Mouse (Mus musculus): Measurements from ENCODE around the gene Csrnp2.

Csrnp2 gene

GRCm38 (mm10) chr15:100478351-100478750, 16.9 kb downstream of the Csrnp2 start:
- DNase-seq (ENCODE audit: extremely low read depth, low read depth) = no peak

- no peak for DNase-seq (ENCODE audit: extremely low read depth, low read depth)
These were observed 21.3 kb downstream of the Csrnp2 start for GRCm38 (mm10) chr15:100473926-100474503.

- no peak for DNase-seq (ENCODE audit: extremely low read depth, low read depth)
These were observed 25.3 kb downstream of the Csrnp2 start for GRCm38 (mm10) chr15:100470037-100470436.

- no peak for DNase-seq (ENCODE audit: extremely low read depth, low read depth)
These were observed 26.1 kb downstream of the Csrnp2 start for GRCm38 (mm10) chr15:100469189-100469545.

GRCm38 (mm10) chr15:100468295-100469188, 26.7 kb downstream of the Csrnp2 start, which contains the start of gene Letmd1:
Gene Letmd1, plus strand, starts transcription at chr15:100469023.
- peak; percentile 51 for DNase-seq (ENCODE audit: extremely low read depth, low read depth)

- no peak for DNase-seq (ENCODE audit: extremely low read depth, low read depth)
These were observed 27.6 kb downstream of the Csrnp2 start for GRCm38 (mm10) chr15:100467738-100468137.

- DNase-seq (ENCODE audit: extremely low read depth, low read depth) = no peak
These were observed 29.9 kb downstream of the Csrnp2 start for GRCm38 (mm10) chr15:100465432-100465831.

GRCm38 (mm10) chr15:100463712-100464111, 31.6 kb downstream of the Csrnp2 start:
- DNase-seq (ENCODE audit: extremely low read depth, low read depth) = peak; percentile 66

- DNase-seq (ENCODE audit: extremely low read depth, low read depth) = no peak
These were observed 33.2 kb downstream of the Csrnp2 start for GRCm38 (mm10) chr15:100462086-100462485.

- no peak for DNase-seq (ENCODE audit: extremely low read depth, low read depth)
These were observed 33.6 kb downstream of the Csrnp2 start for GRCm38 (mm10) chr15:100461646-100462045.

GRCm38 (mm10) chr15:100460942-100461341, 34.3 kb downstream of the Csrnp2 start:
- DNase-seq (ENCODE audit: extremely low read depth, low read depth) = peak; percentile 84

GRCm38 (mm10) chr15:100458055-100458454, 37.2 kb downstream of the Csrnp2 start:
- DNase-seq (ENCODE audit: extremely low read depth, low read depth) = peak; percentile 95

GRCm38 (mm10) chr15:100457340-100457739, 37.9 kb downstream of the Csrnp2 start:
- DNase-seq (ENCODE audit: extremely low read depth, low read depth) = peak; percentile 89

GRCm38 (mm10) chr15:100456356-100456991, 38.8 kb downstream of the Csrnp2 start:
- no peak for DNase-seq (ENCODE audit: extremely low read depth, low read depth)

- no peak for DNase-seq (ENCODE audit: extremely low read depth, low read depth)
These were observed 42.8 kb downstream of the Csrnp2 start for GRCm38 (mm10) chr15:100452486-100452885.

GRCm38 (mm10) chr15:100451245-100451644, 44.0 kb downstream of the Csrnp2 start:
- DNase-seq (ENCODE audit: extremely low read depth, low read depth) = no peak

- DNase-seq (ENCODE audit: extremely low read depth, low read depth) = no peak
These were observed 45.8 kb downstream of the Csrnp2 start for GRCm38 (mm10) chr15:100449495-100449894.

- no peak for DNase-seq (ENCODE audit: extremely low read depth, low read depth)
These were observed 46.7 kb downstream of the Csrnp2 start for GRCm38 (mm10) chr15:100448572-100448971.

- DNase-seq (ENCODE audit: extremely low read depth, low read depth) = no peak
These were observed 48.4 kb downstream of the Csrnp2 start for GRCm38 (mm10) chr15:100446887-100447286.

- peak; percentile 98 for DNase-seq (ENCODE audit: extremely low read depth, low read depth)
These were observed 52.0 kb downstream of the Csrnp2 start for GRCm38 (mm10) chr15:100443126-100443922.

- DNase-seq (ENCODE audit: extremely low read depth, low read depth) = no peak
These were observed 58.8 kb downstream of the Csrnp2 start for GRCm38 (mm10) chr15:100436518-100436917.
